Mouse (Mus musculus): ENCODE measurements around the gene Zfp629.

Zfp629 gene

GRCm38 (mm10) chr7:127614891-127615843 lies at the start of gene Zfp629:
Zfp629 (minus strand) TSS chr7:127615797.
- Histone ChIP-seq H3K9me3 (ENCODE audit: low read length) (peaks cover 80% of the 10 kb centered on the region), H3K4me1 (replicated peaks; ENCODE audit: low read depth, low read length) (no peaks in the 10 kb centered on the region), H3K36me3 (ENCODE audit: insufficient read depth, low read length) (peaks cover 28% of the 10 kb centered on the region), H3K4me3 (replicated peaks; ENCODE audit: low read length) (peak within 1 kb of the TSS; percentile 84), H3K27me3 (ENCODE audit: insufficient read depth, low read length) (no peaks in the 10 kb centered on the region)
- TF ChIP-seq POU5F1 (IDR thresholded peaks at IDR 0.05; ENCODE audit: borderline replicate concordance, low read length) = no peak; the same call in 1 of the 2 replicates
- TF ChIP-seq CTCF (conservative IDR thresholded peaks at IDR 0.05; ENCODE audit: low read length) = no peak
- no peak for TF ChIP-seq NANOG (IDR thresholded peaks at IDR 0.05; ENCODE audit: borderline replicate concordance, low read length)

GRCm38 (mm10) chr7:127662926-127663325 lies 47.3 kb upstream of the Zfp629 start:
- Histone ChIP-seq H3K4me1 (replicated peaks; ENCODE audit: low read depth, low read length) (peaks cover 73% of the 10 kb centered on the region), H3K9me3 (ENCODE audit: low read length) (no peaks in the 10 kb centered on the region), H3K36me3 (ENCODE audit: insufficient read depth, low read length) (no peaks in the 10 kb centered on the region), H3K4me3 (replicated peaks; ENCODE audit: low read length) (no peak overlapping the region), H3K27me3 (ENCODE audit: insufficient read depth, low read length) (no peaks in the 10 kb centered on the region)
- no peak for TF ChIP-seq NANOG (IDR thresholded peaks at IDR 0.05; ENCODE audit: borderline replicate concordance, low read length)
- TF ChIP-seq POU5F1 (IDR thresholded peaks at IDR 0.05; ENCODE audit: borderline replicate concordance, low read length) = no peak
- no peak for TF ChIP-seq CTCF (conservative IDR thresholded peaks at IDR 0.05; ENCODE audit: low read length)

DNA sequence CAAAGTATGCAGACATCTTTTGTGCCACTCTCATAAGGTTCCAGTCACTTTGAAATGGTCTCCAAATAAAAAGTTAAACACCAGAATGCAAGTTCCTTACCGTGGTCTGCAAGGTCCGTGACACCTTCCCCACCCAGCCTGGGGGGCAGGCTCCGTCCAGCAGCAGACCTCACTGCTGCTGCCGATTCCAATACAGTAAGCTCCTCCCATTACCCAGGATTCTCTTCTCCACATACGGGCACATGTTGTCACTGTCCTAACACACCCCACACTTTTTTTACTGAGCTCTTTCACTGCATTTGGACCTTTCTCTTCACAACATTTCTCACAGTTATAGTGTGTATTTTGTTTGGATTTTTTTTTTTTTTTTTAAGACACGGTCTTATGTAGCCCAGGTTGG lies 46.2 kb upstream of the Zfp629 start:
- H3K4me3 ChIP-seq (replicated peaks; ENCODE audit: low read length) = peak overlapping the region; percentile 70
- H3K36me3 ChIP-seq (ENCODE audit: insufficient read depth, low read length) = no peaks in the 10 kb centered on the region
- H3K9me3 ChIP-seq (ENCODE audit: low read length) = no peaks in the 10 kb centered on the region
- H3K27me3 ChIP-seq (ENCODE audit: insufficient read depth, low read length) = no peaks in the 10 kb centered on the region
- TF ChIP-seq NANOG (IDR thresholded peaks at IDR 0.05; ENCODE audit: borderline replicate concordance, low read length) = no peak
- no peak for TF ChIP-seq POU5F1 (IDR thresholded peaks at IDR 0.05; ENCODE audit: borderline replicate concordance, low read length)
- no peak for TF ChIP-seq CTCF (conservative IDR thresholded peaks at IDR 0.05; ENCODE audit: low read length)
- H3K4me1 ChIP-seq (replicated peaks; ENCODE audit: low read depth, low read length) = peaks cover 68% of the 10 kb centered on the region

DNA sequence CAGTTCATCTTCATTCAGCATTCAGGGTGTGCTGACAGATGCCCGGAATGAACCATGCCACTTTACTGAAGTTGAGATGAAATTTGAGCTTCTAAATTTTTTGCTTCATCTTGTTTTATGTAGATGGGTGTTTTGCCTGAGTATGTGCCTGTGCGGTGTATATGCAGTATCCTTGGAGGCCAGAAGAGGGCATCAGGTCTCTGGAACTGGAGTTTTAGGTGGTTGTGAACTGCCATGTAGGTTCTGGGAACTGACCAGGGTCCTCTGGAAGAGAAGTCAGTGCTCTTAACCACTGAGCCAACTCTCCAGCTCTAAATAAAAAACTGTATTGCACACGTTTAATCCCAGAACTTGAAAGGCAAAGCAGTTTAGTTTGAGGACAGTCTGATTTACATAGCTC lies 45.3 kb upstream of the Zfp629 start:
- Histone ChIP-seq H3K9me3 (ENCODE audit: low read length) (no peaks in the 10 kb centered on the region), H3K36me3 (ENCODE audit: insufficient read depth, low read length) (no peaks in the 10 kb centered on the region), H3K4me1 (replicated peaks; ENCODE audit: low read depth, low read length) (peaks cover 58% of the 10 kb centered on the region), H3K27me3 (ENCODE audit: insufficient read depth, low read length) (no peaks in the 10 kb centered on the region), H3K4me3 (replicated peaks; ENCODE audit: low read length) (0 out of 2 replicates have a peak overlapping the region, but pooled peaks have one; percentile 70)
- TF ChIP-seq CTCF (conservative IDR thresholded peaks at IDR 0.05; ENCODE audit: low read length) (peak; percentile 56), NANOG (IDR thresholded peaks at IDR 0.05; ENCODE audit: borderline replicate concordance, low read length) (no peak)

GRCm38 (mm10) chr7:127656946-127657345 lies 41.3 kb upstream of the Zfp629 start:
- H3K36me3 ChIP-seq (ENCODE audit: insufficient read depth, low read length) = no peaks in the 10 kb centered on the region
- TF ChIP-seq NANOG (IDR thresholded peaks at IDR 0.05; ENCODE audit: borderline replicate concordance, low read length) (no peak), CTCF (conservative IDR thresholded peaks at IDR 0.05; ENCODE audit: low read length) (peak; percentile 89), POU5F1 (IDR thresholded peaks at IDR 0.05; ENCODE audit: borderline replicate concordance, low read length) (no peak)
- H3K4me3 ChIP-seq (replicated peaks; ENCODE audit: low read length) = no peak overlapping the region
- peaks cover 40% of the 10 kb centered on the region for H3K4me1 ChIP-seq (replicated peaks; ENCODE audit: low read depth, low read length)
- H3K9me3 ChIP-seq (ENCODE audit: low read length) = no peaks in the 10 kb centered on the region
- H3K27me3 ChIP-seq (ENCODE audit: insufficient read depth, low read length) = no peaks in the 10 kb centered on the region

GRCm38 (mm10) chr7:127654318-127654717 lies 38.7 kb upstream of the Zfp629 start:
- no peaks in the 10 kb centered on the region for H3K36me3 ChIP-seq (ENCODE audit: insufficient read depth, low read length)
- TF ChIP-seq CTCF (conservative IDR thresholded peaks at IDR 0.05; ENCODE audit: low read length) (no peak), POU5F1 (IDR thresholded peaks at IDR 0.05; ENCODE audit: borderline replicate concordance, low read length) (no peak), NANOG (IDR thresholded peaks at IDR 0.05; ENCODE audit: borderline replicate concordance, low read length) (no peak)
- 0 out of 2 replicates have a peak, but pooled peaks cover 3% of the 10 kb centered on the region for H3K27me3 ChIP-seq (ENCODE audit: insufficient read depth, low read length)
- H3K9me3 ChIP-seq (ENCODE audit: low read length) = no peaks in the 10 kb centered on the region
- H3K4me3 ChIP-seq (replicated peaks; ENCODE audit: low read length) = no peak overlapping the region
- H3K4me1 ChIP-seq (replicated peaks; ENCODE audit: low read depth, low read length) = peaks cover 21% of the 10 kb centered on the region

DNA sequence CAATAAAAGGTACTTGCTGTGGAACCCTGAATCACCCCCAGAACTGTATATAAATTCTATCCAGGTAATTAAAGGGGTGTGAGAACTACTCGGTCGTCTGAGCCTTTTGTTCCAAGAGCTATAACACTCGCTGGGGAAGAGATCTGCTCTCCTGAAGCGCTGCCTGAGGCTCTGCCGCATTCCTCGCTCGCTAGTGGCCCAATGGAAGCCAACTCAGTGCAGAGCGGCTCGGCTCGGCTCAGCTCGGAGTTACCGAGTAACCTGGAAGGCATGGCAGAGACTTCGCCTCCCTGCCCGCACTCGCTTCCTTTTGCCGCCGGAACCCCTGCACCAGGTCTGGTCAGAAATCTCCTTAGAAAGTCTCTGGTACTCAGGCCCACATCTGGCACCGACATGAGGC lies 36.5 kb upstream of the Zfp629 start:
- Histone ChIP-seq H3K36me3 (ENCODE audit: insufficient read depth, low read length) (no peaks in the 10 kb centered on the region), H3K4me3 (replicated peaks; ENCODE audit: low read length) (peak overlapping the region; percentile 57), H3K4me1 (replicated peaks; ENCODE audit: low read depth, low read length) (peaks cover 10% of the 10 kb centered on the region), H3K9me3 (ENCODE audit: low read length) (peaks cover 5% of the 10 kb centered on the region; the same call in 1 of the 2 replicates), H3K27me3 (ENCODE audit: insufficient read depth, low read length) (0 out of 2 replicates have a peak, but pooled peaks cover 3% of the 10 kb centered on the region)
- TF ChIP-seq NANOG (IDR thresholded peaks at IDR 0.05; ENCODE audit: borderline replicate concordance, low read length) = no peak
- no peak for TF ChIP-seq POU5F1 (IDR thresholded peaks at IDR 0.05; ENCODE audit: borderline replicate concordance, low read length)
- no peak for TF ChIP-seq CTCF (conservative IDR thresholded peaks at IDR 0.05; ENCODE audit: low read length)

DNA sequence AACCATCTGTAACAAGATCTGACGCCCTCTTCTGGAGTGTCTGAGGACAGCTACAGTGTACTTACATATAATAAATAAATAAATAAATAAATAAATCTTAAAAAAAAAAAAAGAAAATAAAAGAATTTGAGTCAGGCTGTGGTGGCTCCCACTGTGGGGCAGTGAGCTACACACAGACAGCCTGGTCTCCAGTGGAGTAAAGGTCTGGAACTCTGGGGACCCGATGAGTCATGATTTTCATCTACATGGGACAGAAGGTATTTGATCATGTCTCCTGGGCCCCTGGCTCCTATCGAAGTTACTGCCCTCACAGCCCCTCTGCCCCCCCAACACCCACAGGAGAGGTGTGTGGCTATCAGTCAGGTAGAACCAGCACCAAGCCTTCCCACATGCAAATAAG lies 36.0 kb upstream of the Zfp629 start:
- Histone ChIP-seq H3K4me1 (replicated peaks; ENCODE audit: low read depth, low read length) (peaks cover 10% of the 10 kb centered on the region), H3K4me3 (replicated peaks; ENCODE audit: low read length) (no peak overlapping the region; the same call in 1 of the 2 replicates), H3K9me3 (ENCODE audit: low read length) (peaks cover 9% of the 10 kb centered on the region; the same call in 1 of the 2 replicates), H3K27me3 (ENCODE audit: insufficient read depth, low read length) (0 out of 2 replicates have a peak, but pooled peaks cover 3% of the 10 kb centered on the region), H3K36me3 (ENCODE audit: insufficient read depth, low read length) (no peaks in the 10 kb centered on the region)
- no peak for TF ChIP-seq CTCF (conservative IDR thresholded peaks at IDR 0.05; ENCODE audit: low read length)
- TF ChIP-seq NANOG (IDR thresholded peaks at IDR 0.05; ENCODE audit: borderline replicate concordance, low read length) = no peak
- TF ChIP-seq POU5F1 (IDR thresholded peaks at IDR 0.05; ENCODE audit: borderline replicate concordance, low read length) = no peak

Measured in E14TG2a.4 (cell line).